Mouse (Mus musculus) MEL (cell line): ENCODE measurements at regions not wholly inside any gene's neighbourhood (a gene's known extent, or its start where the extent isn't known, plus 50 kb on each side); places are given as distances from the start of the nearest gene placed in this dataset.

Source experiments
- DNase-seq: peaks from one replicate; pipeline ENCODE4 v3.0.0; 2011; ENCODE audit warnings: low read depth, low spot score
- H3K27ac ChIP-seq: 2 replicates; pipeline ENCODE4 v1.5.1; 2012; ENCODE audit warnings: low read depth, mild to moderate bottlenecking, control low read depth, low read length, moderate library complexity; ENCODE audit not compliant: control insufficient read depth
- H3K27me3 ChIP-seq, 2 experiments: fragments of 150-350 bp in 1 of 2; sonication (generic) in 1 of 2; 2 replicates each; pipeline ENCODE4 v1.6.1; 2012; ENCODE audit warnings: low read length in 2 of 2, mild to moderate bottlenecking in 2 of 2, improper control_type of control experiment in 1 of 2, moderate library complexity in 1 of 2; ENCODE audit not compliant: insufficient read depth in 2 of 2, control insufficient read depth in 1 of 2
- H3K36me3 ChIP-seq, 2 experiments: 2 replicates each; pipeline ENCODE4 v1.6.1; 2012 to 2014; ENCODE audit warnings: low read length in 2 of 2, improper control_type of control experiment in 1 of 2, inconsistent platforms in 1 of 2, mild to moderate bottlenecking in 1 of 2; ENCODE audit not compliant: insufficient read depth in 2 of 2, control insufficient read depth in 1 of 2
- H3K4me1 ChIP-seq, 2 experiments: fragments of 150-350 bp in 1 of 2; sonication (generic) in 1 of 2; 2 replicates each; pipeline ENCODE4 v1.6.1; 2012; ENCODE audit warnings: low read length in 2 of 2, improper control_type of control experiment in 1 of 2, mild to moderate bottlenecking in 1 of 2; ENCODE audit not compliant: insufficient read depth in 2 of 2, control insufficient read depth in 1 of 2
- H3K4me3 ChIP-seq, 2 experiments: fragments of 150-350 bp in 1 of 2; sonication (generic) in 1 of 2; 2 replicates each; pipeline ENCODE4 v1.5.1; 2012; ENCODE audit warnings: low read depth in 2 of 2, low read length in 2 of 2, mild to moderate bottlenecking in 2 of 2, moderate library complexity in 2 of 2, control low read depth in 1 of 2, improper control_type of control experiment in 1 of 2; ENCODE audit not compliant: control insufficient read depth in 1 of 2, insufficient read depth in 1 of 2
- H3K79me2 ChIP-seq: 2 replicates; pipeline ENCODE4 v1.6.1; 2012; ENCODE audit warnings: mild to moderate bottlenecking, low read length, moderate library complexity; ENCODE audit not compliant: control insufficient read depth, poor library complexity, insufficient read depth
- H3K9ac ChIP-seq: 2 replicates; pipeline ENCODE4 v1.6.1; 2012; ENCODE audit warnings: low read depth, mild to moderate bottlenecking, control low read depth, low read length, moderate library complexity; ENCODE audit not compliant: control insufficient read depth, poor library complexity, severe bottlenecking
- H3K9me3 ChIP-seq: fragments of 150-350 bp; sonication (generic); replicated peaks from 2 replicates; pipeline ENCODE4 v1.6.1; 2012; ENCODE audit warnings: mild to moderate bottlenecking, low read length, improper control_type of control experiment, moderate library complexity; ENCODE audit not compliant: insufficient read depth
- BHLHE40 ChIP-seq: IDR thresholded peaks from 2 replicates; pipeline ENCODE4 v1.6.1; 2012; ENCODE audit warnings: low read depth, mild to moderate bottlenecking, inconsistent platforms, low read length, improper control_type of control experiment, borderline replicate concordance
- CHD1 ChIP-seq: IDR thresholded peaks from 2 replicates; pipeline ENCODE4 v1.6.1; 2012; ENCODE audit warnings: low read depth, mild to moderate bottlenecking, inconsistent platforms, low read length, improper control_type of control experiment
- CHD2 ChIP-seq: IDR thresholded peaks from 2 replicates; pipeline ENCODE4 v1.6.1; 2011; ENCODE audit warnings: low read length, improper control_type of control experiment
- ELF1 ChIP-seq: IDR thresholded peaks from 2 replicates; pipeline ENCODE4 v1.6.1; 2014; ENCODE audit warnings: low read depth, mild to moderate bottlenecking, inconsistent platforms, low read length, improper control_type of control experiment, moderate library complexity
- MAFK ChIP-seq: IDR thresholded peaks from 2 replicates; pipeline ENCODE4 v1.6.1; 2011; ENCODE audit warnings: low read depth, mild to moderate bottlenecking, low read length, improper control_type of control experiment, borderline replicate concordance
- MAX ChIP-seq: IDR thresholded peaks from 2 replicates; pipeline ENCODE4 v1.6.1; 2011; ENCODE audit warnings: low read length, improper control_type of control experiment
- MEF2A ChIP-seq: IDR thresholded peaks from 2 replicates; pipeline ENCODE4 v1.6.1; 2014; ENCODE audit warnings: low read depth, mild to moderate bottlenecking, inconsistent platforms, low read length, improper control_type of control experiment; ENCODE audit not compliant: poor library complexity, insufficient replicate concordance, severe bottlenecking; ENCODE audit errors: extremely low read depth
- MYB ChIP-seq: IDR thresholded peaks from 2 replicates; pipeline ENCODE4 v1.6.1; 2011; ENCODE audit warnings: mild to moderate bottlenecking, low read depth, low read length, improper control_type of control experiment
- NRF1 ChIP-seq: IDR thresholded peaks from 2 replicates; pipeline ENCODE4 v1.6.1; 2014; ENCODE audit warnings: low read depth, mild to moderate bottlenecking, inconsistent platforms, low read length, improper control_type of control experiment, moderate library complexity; ENCODE audit not compliant: poor library complexity, insufficient read depth, severe bottlenecking
- POLR2AphosphoS2 ChIP-seq: IDR thresholded peaks from 2 replicates; pipeline ENCODE4 v1.6.1; 2011; ENCODE audit warnings: low read length, improper control_type of control experiment
- POLR2AphosphoS5 ChIP-seq: IDR thresholded peaks from 2 replicates; pipeline ENCODE4 v1.6.1; 2012; ENCODE audit warnings: low read depth, borderline replicate concordance, mild to moderate bottlenecking, inconsistent platforms, low read length, moderate library complexity, mixed read lengths
- TAL1 ChIP-seq: IDR thresholded peaks from 2 replicates; pipeline ENCODE4 v1.6.1; 2012; ENCODE audit warnings: mild to moderate bottlenecking, inconsistent platforms, low read length, moderate library complexity, mixed read lengths
- TBP ChIP-seq: IDR thresholded peaks from 2 replicates; pipeline ENCODE4 v1.8.0; 2011; ENCODE audit warnings: low read depth, low read length, improper control_type of control experiment
- USF1 ChIP-seq: IDR thresholded peaks from 2 replicates; pipeline ENCODE4 v1.6.1; 2014; ENCODE audit warnings: low read depth, mild to moderate bottlenecking, inconsistent platforms, low read length, improper control_type of control experiment, moderate library complexity
- USF2 ChIP-seq, 2 experiments: IDR thresholded peaks; 2 replicates each; pipeline ENCODE4 v1.6.1; 2011 to 2012; ENCODE audit warnings: improper control_type of control experiment in 2 of 2, low read length in 2 of 2, borderline replicate concordance in 1 of 2, inconsistent platforms in 1 of 2, low read depth in 1 of 2, mild to moderate bottlenecking in 1 of 2; ENCODE audit not compliant: insufficient read depth in 1 of 2
- ZMIZ1 ChIP-seq: IDR thresholded peaks from 2 replicates; pipeline ENCODE4 v1.6.1; 2012; ENCODE audit warnings: low read depth, mild to moderate bottlenecking, inconsistent platforms, low read length, improper control_type of control experiment, moderate library complexity
- ZNF384 ChIP-seq: IDR thresholded peaks from 2 replicates; pipeline ENCODE4 v1.6.1; 2012; ENCODE audit warnings: low read depth, mild to moderate bottlenecking, inconsistent platforms, low read length, improper control_type of control experiment

- Histone ChIP-seq H3K4me1 (no peaks in the 10 kb centered on the region), H3K27me3 (no peaks in the 10 kb centered on the region; a peak in 1 of 4 replicates), H3K36me3 (no peaks in the 10 kb centered on the region), H3K4me3 (no peak overlapping the region), H3K79me2 (no peaks in the 10 kb centered on the region), H3K27ac (no peak overlapping the region), H3K9me3 (no peaks in the 10 kb centered on the region), H3K9ac (no peak overlapping the region)
- no peak for DNase-seq
- no peak for TF ChIP-seq CHD1
- TF ChIP-seq TBP, result no peak
- no peak for TF ChIP-seq POLR2AphosphoS5
- no peak for TF ChIP-seq ZMIZ1
- no peak for TF ChIP-seq USF1
- no peak for TF ChIP-seq POLR2AphosphoS2
- TF ChIP-seq NRF1, result no peak
- TF ChIP-seq TAL1, result no peak
These were observed 258.6 kb upstream of the Usp25 start for GRCm38 (mm10) chr16:76754871-76755270.

GRCm38 (mm10) chr16:76746385-76746784 lies 267.1 kb upstream of the Usp25 start:
- DNase-seq, result no peak
- H3K27ac ChIP-seq, result no peak overlapping the region
- TF ChIP-seq MAFK (peak; percentile 48; the same call in 1 of the 2 replicates), MYB (no peak), USF2 (IDR thresholded peaks at IDR 0.05; ENCODE audit: borderline replicate concordance in 1 of 2, insufficient read depth in 1 of 2, low read depth in 1 of 2, low read length in 2 of 2) (no peak), MEF2A (no peak), MAX (no peak), CHD2 (no peak), ELF1 (no peak), USF1 (no peak), POLR2AphosphoS2 (no peak)
- no peaks in the 10 kb centered on the region for H3K9me3 ChIP-seq
- no peaks in the 10 kb centered on the region for H3K79me2 ChIP-seq
- no peaks in the 10 kb centered on the region for H3K4me1 ChIP-seq
- H3K4me3 ChIP-seq, result no peak overlapping the region
- no peak overlapping the region for H3K9ac ChIP-seq
- no peaks in the 10 kb centered on the region for H3K36me3 ChIP-seq
- H3K27me3 ChIP-seq, result no peaks in the 10 kb centered on the region

- TF ChIP-seq ZMIZ1 (no peak), BHLHE40 (no peak), ZNF384 (no peak)
- Histone ChIP-seq H3K9ac (no peak overlapping the region), H3K27ac (no peak overlapping the region), H3K36me3 (no peaks in the 10 kb centered on the region), H3K9me3 (no peaks in the 10 kb centered on the region), H3K4me3 (no peak overlapping the region), H3K79me2 (no peaks in the 10 kb centered on the region), H3K27me3 (peaks cover 0 to 2% of the 10 kb centered on the region in 2 experiments; a peak in 1 of 4 replicates), H3K4me1 (no peaks in the 10 kb centered on the region)
- DNase-seq, result no peak
These were observed 272.4 kb upstream of the Usp25 start for GRCm38 (mm10) chr16:76741141-76741540.
